Mouse (Mus musculus) spleen, adult 2 months (tissue): Measurements from ENCODE around the gene Gm28035. TPM values are rescaled to one million over a fixed set of nuclear protein-coding genes. Genes with fewer than 3 reads are reported as not detected.

Experiments
- DNase-seq, 2 experiments: peaks; one replicate each; pipeline versions ENCODE4 v3.0.0 to v3.0.0-alpha.2; 2012 to 2021; ENCODE audit warnings: low spot score in 2 of 2, low read depth in 1 of 2
- H3K27ac ChIP-seq: fragments of 200-500 bp; 2 replicates; pipeline ENCODE4 v1.5.1; 2012; ENCODE audit warnings: low read length, inconsistent platforms; ENCODE audit not compliant: insufficient read depth
- H3K27me3 ChIP-seq: fragments of 200-500 bp; 2 replicates; pipeline ENCODE4 v1.6.1; 2012; ENCODE audit warnings: mild to moderate bottlenecking, moderate library complexity, low read length, inconsistent platforms; ENCODE audit not compliant: control insufficient read depth, insufficient read depth
- H3K36me3 ChIP-seq: fragments of 200-500 bp; 2 replicates; pipeline ENCODE4 v1.6.1; 2012; ENCODE audit warnings: mild to moderate bottlenecking, low read length, inconsistent platforms; ENCODE audit not compliant: control insufficient read depth, insufficient read depth
- H3K4me1 ChIP-seq: fragments of 200-500 bp; 2 replicates; pipeline ENCODE4 v1.6.1; 2011; ENCODE audit warnings: inconsistent platforms; ENCODE audit not compliant: control insufficient read depth, insufficient read depth, insufficient read length
- H3K4me3 ChIP-seq: fragments of 200-500 bp; 2 replicates; pipeline ENCODE4 v1.5.1; 2011; ENCODE audit warnings: mild to moderate bottlenecking, inconsistent platforms; ENCODE audit not compliant: insufficient read depth, insufficient read length; ENCODE audit errors: extremely low read depth
- CTCF ChIP-seq: fragments of 200-500 bp; IDR thresholded peaks from 2 replicates; pipeline ENCODE4 v1.5.1; 2011; ENCODE audit warnings: mild to moderate bottlenecking, inconsistent platforms; ENCODE audit not compliant: insufficient read depth, insufficient read length, insufficient replicate concordance; ENCODE audit errors: extremely low read depth
- POLR2A ChIP-seq: fragments of 200-500 bp; IDR thresholded peaks from 2 replicates; pipeline ENCODE4 v1.6.1; 2011; ENCODE audit warnings: low read depth, low read length, inconsistent platforms
- WGBS: fragments of 180-500 bp; shearing (Covaris S2); methylation state at CpG from one replicate; pipeline ENCODE4 v1.1.7; 2018; 5-methylcytosine and 5-hydroxymethylcytosine counted together
- polyA plus RNA-seq: library from polyadenylated mRNA; depleted of rRNA; stranded (reverse); fragments of >200 nt; gene quantifications from 2 replicates; pipeline ENCODE4 v1.2.3, GENCODE M21; 2012

The Gm28035 gene
- polyA plus RNA-seq, 1 experiment = 6.0 TPM

DNA sequence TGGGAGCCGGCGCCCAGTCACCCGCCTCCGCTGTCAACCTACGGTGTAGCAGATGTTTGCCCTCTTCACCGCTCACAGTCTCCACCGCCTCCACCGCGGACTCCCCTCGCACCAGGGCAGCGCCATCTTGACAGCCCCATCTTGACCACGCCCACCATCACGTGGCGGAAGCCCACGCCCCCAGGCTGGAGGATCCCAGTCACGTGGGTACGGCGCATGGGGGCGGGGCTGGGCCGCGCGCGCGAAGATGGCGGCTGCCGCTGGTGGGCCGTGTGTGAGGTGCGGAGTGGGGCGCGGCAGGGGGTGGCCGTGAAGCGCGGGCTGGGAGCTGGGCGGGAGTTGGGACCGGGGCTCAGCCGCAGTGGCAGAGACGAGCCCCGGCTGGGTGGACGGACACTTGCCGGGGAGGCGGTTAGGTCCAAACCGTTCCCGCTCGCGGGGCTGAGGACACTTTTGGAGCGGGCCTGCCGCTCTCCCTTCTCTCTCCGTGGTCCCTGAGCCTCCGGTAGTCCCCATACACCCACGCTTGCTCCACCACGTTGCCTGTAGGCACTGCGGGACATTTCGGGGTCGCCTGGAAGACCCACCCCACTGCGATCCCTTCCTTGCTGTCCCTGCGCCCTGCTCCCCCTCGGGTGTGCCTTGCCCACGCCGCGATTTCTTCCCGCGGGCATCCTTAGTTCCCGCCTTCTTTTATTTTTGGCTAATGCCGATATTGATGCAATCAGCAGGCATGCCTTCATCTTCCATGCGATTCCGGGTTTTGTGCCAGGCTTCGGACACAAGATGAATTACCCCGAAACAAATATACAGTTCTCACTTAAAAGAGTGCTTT lies 46.0 kb downstream of the Gm28035 start, which contains the start of the genes Dolk and Nup188:
TSS of gene Dolk (minus strand) at position 143 of the 835 bp plus-strand sequence.
TSS of gene Nup188 (plus strand) at position 206 of the 835 bp plus-strand sequence.
- Histone ChIP-seq H3K27ac (peak within 1 kb of the TSS; percentile 39; the same call in 1 of the 2 replicates), H3K4me1 (peaks cover 11% of the 10 kb centered on the region; the same call in 1 of the 2 replicates), H3K36me3 (no peaks in the 10 kb centered on the region), H3K27me3 (no peaks in the 10 kb centered on the region), H3K4me3 (peak within 1 kb of the TSS; percentile 99)
- DNase-seq = peak; percentile 84 to 97
- WGBS = under 1% methylated on average over 66 of the region's 68 CpGs
- TF ChIP-seq POLR2A = peak; percentile 75
- TF ChIP-seq CTCF = no peak

DNA sequence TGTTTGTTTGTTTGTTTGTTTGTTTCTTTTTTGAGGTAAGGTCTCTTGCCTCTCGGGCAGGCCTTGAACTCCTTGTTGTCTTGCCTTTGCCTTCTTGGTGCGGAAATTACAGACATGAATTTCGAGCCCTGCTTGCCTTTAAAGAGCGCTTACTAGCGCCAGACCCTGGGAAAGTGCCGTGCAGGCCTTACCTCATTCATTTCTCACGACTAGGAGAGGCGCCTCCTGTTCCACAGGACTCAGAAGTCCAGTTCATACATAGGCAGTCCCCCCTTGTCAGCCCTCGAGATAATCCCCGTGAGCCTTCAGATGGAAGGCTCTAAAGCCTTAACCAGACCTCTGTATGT lies 46.6 kb downstream of the Gm28035 start:
- TF ChIP-seq CTCF (no peak), POLR2A (no peak)
- Histone ChIP-seq H3K4me1 (peaks cover 11% of the 10 kb centered on the region; the same call in 1 of the 2 replicates), H3K27ac (no peak overlapping the region), H3K4me3 (peak overlapping the region; percentile 99), H3K36me3 (no peaks in the 10 kb centered on the region), H3K27me3 (no peaks in the 10 kb centered on the region)
- no peak for DNase-seq
- 3% methylated on average over 10 of the region's 10 CpGs for WGBS

DNA sequence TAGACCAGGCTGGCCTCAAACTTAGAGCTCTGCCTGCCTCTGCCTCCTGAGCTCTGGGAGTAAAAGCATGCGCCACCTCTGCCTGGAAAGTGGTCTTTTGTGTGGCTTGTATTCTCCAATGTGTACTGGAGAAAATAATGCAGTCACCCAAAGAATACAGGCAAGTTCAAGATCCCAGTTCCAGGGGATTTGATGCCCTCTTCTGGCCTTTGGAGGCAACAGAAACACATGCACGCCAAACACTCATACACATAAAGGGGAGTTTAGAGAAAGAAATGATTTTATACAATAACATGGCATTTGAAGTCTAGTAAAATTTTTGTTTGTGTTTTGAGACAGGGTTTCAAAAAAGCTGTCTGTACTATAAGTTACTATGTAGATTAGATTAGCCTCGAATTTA lies 59.2 kb downstream of the Gm28035 start:
- no peak overlapping the region for H3K27ac ChIP-seq
- no peaks in the 10 kb centered on the region for H3K4me1 ChIP-seq
- DNase-seq = no peak
- WGBS = 84% methylated on average over 3 of the region's 3 CpGs
- no peaks in the 10 kb centered on the region for H3K27me3 ChIP-seq
- H3K4me3 ChIP-seq = no peak overlapping the region
- H3K36me3 ChIP-seq = peaks cover 21% of the 10 kb centered on the region
- TF ChIP-seq CTCF = no peak
- TF ChIP-seq POLR2A = no peak

DNA sequence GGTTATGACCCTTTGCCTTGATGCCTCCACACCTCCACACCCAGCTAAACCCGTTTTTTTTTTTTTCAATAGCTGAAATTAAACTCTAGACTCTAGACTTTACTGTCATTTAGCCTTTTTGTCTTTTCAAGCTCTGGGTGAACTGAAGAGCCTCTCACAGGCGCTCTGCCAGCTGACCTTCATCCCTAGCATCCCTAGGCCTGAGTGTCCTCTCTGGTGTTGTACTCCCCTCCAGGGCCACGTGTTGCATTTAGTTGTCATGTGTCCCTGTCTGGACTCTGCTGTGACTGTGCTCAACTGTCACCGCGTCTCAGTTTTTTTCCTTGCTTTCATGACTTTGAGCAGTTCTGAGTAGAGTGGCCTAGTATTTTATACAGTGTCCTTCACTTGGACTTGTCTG lies 59.6 kb downstream of the Gm28035 start:
- no peak for DNase-seq

DNA sequence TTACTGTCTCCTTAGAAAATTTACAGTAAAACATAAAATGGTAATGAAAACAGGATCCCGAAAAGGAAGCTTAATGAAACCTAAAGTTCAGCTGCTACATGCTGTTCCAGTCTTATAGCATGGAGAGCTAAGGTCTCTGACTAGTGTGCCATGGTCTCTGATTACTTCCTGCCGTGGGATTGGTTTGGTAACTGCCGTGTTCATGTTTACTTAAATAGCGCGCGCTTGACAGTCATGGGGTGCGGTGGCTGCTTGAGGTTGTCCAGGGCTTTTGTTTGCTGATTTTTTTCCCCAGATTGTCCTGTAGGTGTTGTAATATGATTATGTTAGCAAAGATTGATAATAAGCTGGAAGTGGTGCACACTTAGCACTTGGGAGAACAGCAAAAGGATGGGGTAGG lies 65.7 kb downstream of the Gm28035 start:
- H3K4me1 ChIP-seq = no peaks in the 10 kb centered on the region
- no peak overlapping the region for H3K4me3 ChIP-seq
- no peak overlapping the region for H3K27ac ChIP-seq
- no peak for DNase-seq
- peaks cover 45% of the 10 kb centered on the region for H3K36me3 ChIP-seq
- 84% methylated on average over 7 of the region's 7 CpGs for WGBS
- no peak for TF ChIP-seq CTCF
- TF ChIP-seq POLR2A = no peak
- H3K27me3 ChIP-seq = no peaks in the 10 kb centered on the region

More for the DNA sequence above, 59.6 kb downstream of the Gm28035 start:
- Histone ChIP-seq H3K27me3 (no peaks in the 10 kb centered on the region), H3K36me3 (peaks cover 24% of the 10 kb centered on the region), H3K4me1 (no peaks in the 10 kb centered on the region), H3K4me3 (no peak overlapping the region), H3K27ac (no peak overlapping the region)
- 91% methylated on average over 5 of the region's 5 CpGs for WGBS
- TF ChIP-seq POLR2A = no peak
- no peak for TF ChIP-seq CTCF

DNA sequence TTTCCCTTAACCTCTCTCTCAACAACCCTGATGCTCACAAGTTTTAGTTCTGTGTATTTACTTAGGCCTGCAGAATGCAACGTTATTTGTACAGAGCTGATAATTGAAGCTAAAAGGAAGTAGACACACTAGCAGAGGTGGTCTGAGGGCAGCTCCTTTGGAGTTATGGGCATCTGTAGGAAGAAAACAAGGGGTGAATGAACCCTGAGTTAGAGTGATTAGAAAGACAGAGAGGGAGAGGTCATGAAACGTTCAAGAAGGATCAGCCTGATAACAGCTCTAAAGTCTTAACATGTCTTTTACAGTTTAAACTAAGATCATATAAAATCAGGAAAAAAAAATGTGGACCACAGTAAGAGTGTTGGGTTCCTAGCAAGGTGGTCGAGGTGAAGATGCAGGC lies 69.0 kb downstream of the Gm28035 start:
- H3K27ac ChIP-seq = no peak overlapping the region
- DNase-seq = no peak
- peaks cover 46% of the 10 kb centered on the region for H3K36me3 ChIP-seq
- TF ChIP-seq CTCF (no peak), POLR2A (no peak)
- no peak overlapping the region for H3K4me3 ChIP-seq
- no peaks in the 10 kb centered on the region for H3K27me3 ChIP-seq
- WGBS = 75% methylated on average over 3 of the region's 3 CpGs
- H3K4me1 ChIP-seq = no peaks in the 10 kb centered on the region

DNA sequence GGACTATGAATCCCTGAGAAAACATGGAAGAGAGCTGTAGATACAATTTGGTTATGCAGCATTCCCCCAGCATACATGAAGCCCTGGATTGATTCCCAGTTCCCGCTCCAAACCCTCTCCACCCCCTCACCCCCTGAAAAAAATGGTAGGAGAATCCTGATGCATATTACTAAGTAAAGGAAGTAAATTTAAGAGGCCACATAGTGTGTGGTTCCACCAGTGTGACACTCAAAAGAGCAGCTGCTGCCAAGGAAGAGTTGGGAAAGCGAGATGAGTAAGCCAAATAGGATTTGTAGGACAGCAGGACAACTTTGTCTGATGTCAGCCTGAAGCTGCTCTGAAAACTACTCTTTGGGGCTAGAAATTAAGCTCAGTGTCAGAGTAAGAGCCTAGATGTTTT lies 71.1 kb downstream of the Gm28035 start:
- Histone ChIP-seq H3K27me3 (no peaks in the 10 kb centered on the region), H3K27ac (no peak overlapping the region), H3K4me1 (no peaks in the 10 kb centered on the region), H3K36me3 (peaks cover 41% of the 10 kb centered on the region), H3K4me3 (no peak overlapping the region)
- no peak for DNase-seq
- WGBS = 92% methylated on average over 2 of the region's 2 CpGs
- TF ChIP-seq CTCF (no peak), POLR2A (no peak)
